Mouse (Mus musculus): Measurements from ENCODE around the gene Fat3. TPM values are rescaled to one million over a fixed set of nuclear protein-coding genes. Genes with fewer than 3 reads are reported as not detected.
A peak's percentile ranks its signal among the peaks of the same experiment; 100 is the strongest.

The Fat3 gene
- polyA plus RNA-seq, 1 experiment = 0.12 TPM

GRCm38 (mm10) chr9:15930928-15931443 lies 570.1 kb downstream of the Fat3 start:
- TF ChIP-seq CTCF (IDR thresholded peaks at IDR 0.05; ENCODE audit: low read depth, low read length) (no peak), POLR2A (IDR thresholded peaks at IDR 0.05; ENCODE audit: borderline replicate concordance, low read depth, low read length) (no peak)
- no peak overlapping the region; the same call in 1 of the 2 replicates for H3K27ac ChIP-seq (ENCODE audit: insufficient read depth, low read depth, low read length)
- no peak overlapping the region for H3K4me3 ChIP-seq (ENCODE audit: insufficient read depth, low read length)
- H3K4me1 ChIP-seq (ENCODE audit: control insufficient read depth, insufficient read depth, low read length) = peaks cover 25% of the 10 kb centered on the region

GRCm38 (mm10) chr9:15928331-15928730 lies 572.8 kb downstream of the Fat3 start:
- TF ChIP-seq POLR2A (IDR thresholded peaks at IDR 0.05; ENCODE audit: borderline replicate concordance, low read depth, low read length) (no peak), CTCF (IDR thresholded peaks at IDR 0.05; ENCODE audit: low read depth, low read length) (no peak)
- Histone ChIP-seq H3K4me3 (ENCODE audit: insufficient read depth, low read length) (no peak overlapping the region), H3K27ac (ENCODE audit: insufficient read depth, low read depth, low read length) (no peak overlapping the region), H3K4me1 (ENCODE audit: control insufficient read depth, insufficient read depth, low read length) (peaks cover 22% of the 10 kb centered on the region)

- Histone ChIP-seq H3K4me1 (ENCODE audit: control insufficient read depth, insufficient read depth, low read length) (peaks cover 18% of the 10 kb centered on the region), H3K27ac (ENCODE audit: insufficient read depth, low read depth, low read length) (peak overlapping the region; percentile 58), H3K4me3 (ENCODE audit: insufficient read depth, low read length) (no peak overlapping the region)
- TF ChIP-seq POLR2A (IDR thresholded peaks at IDR 0.05; ENCODE audit: borderline replicate concordance, low read depth, low read length) (no peak), CTCF (IDR thresholded peaks at IDR 0.05; ENCODE audit: low read depth, low read length) (no peak)
Measured at GRCm38 (mm10) chr9:15927378-15928083, 573.6 kb downstream of the Fat3 start.

- no peak for TF ChIP-seq CTCF (IDR thresholded peaks at IDR 0.05; ENCODE audit: low read depth, low read length)
- no peak for TF ChIP-seq POLR2A (IDR thresholded peaks at IDR 0.05; ENCODE audit: borderline replicate concordance, low read depth, low read length)
- H3K4me3 ChIP-seq (ENCODE audit: insufficient read depth, low read length) = no peak overlapping the region
- no peak overlapping the region for H3K27ac ChIP-seq (ENCODE audit: insufficient read depth, low read depth, low read length)
- H3K4me1 ChIP-seq (ENCODE audit: control insufficient read depth, insufficient read depth, low read length) = peaks cover 10% of the 10 kb centered on the region
Measured at GRCm38 (mm10) chr9:15925237-15925636, 575.8 kb downstream of the Fat3 start.

- TF ChIP-seq CTCF (IDR thresholded peaks at IDR 0.05; ENCODE audit: low read depth, low read length) (no peak), POLR2A (IDR thresholded peaks at IDR 0.05; ENCODE audit: borderline replicate concordance, low read depth, low read length) (no peak)
- no peak overlapping the region for H3K27ac ChIP-seq (ENCODE audit: insufficient read depth, low read depth, low read length)
- 0 out of 2 replicates have a peak, but pooled peaks cover 2% of the 10 kb centered on the region for H3K4me1 ChIP-seq (ENCODE audit: control insufficient read depth, insufficient read depth, low read length)
- no peak overlapping the region for H3K4me3 ChIP-seq (ENCODE audit: insufficient read depth, low read length)
Measured at GRCm38 (mm10) chr9:15920271-15920670, 580.8 kb downstream of the Fat3 start.

- TF ChIP-seq CTCF (IDR thresholded peaks at IDR 0.05; ENCODE audit: low read depth, low read length) = no peak
- no peak for TF ChIP-seq POLR2A (IDR thresholded peaks at IDR 0.05; ENCODE audit: borderline replicate concordance, low read depth, low read length)
- no peak overlapping the region for H3K4me3 ChIP-seq (ENCODE audit: insufficient read depth, low read length)
- H3K4me1 ChIP-seq (ENCODE audit: control insufficient read depth, insufficient read depth, low read length) = 0 out of 2 replicates have a peak, but pooled peaks cover 2% of the 10 kb centered on the region
- no peak overlapping the region for H3K27ac ChIP-seq (ENCODE audit: insufficient read depth, low read depth, low read length)
Measured at GRCm38 (mm10) chr9:15919373-15920005, 581.6 kb downstream of the Fat3 start.

- TF ChIP-seq POLR2A (IDR thresholded peaks at IDR 0.05; ENCODE audit: borderline replicate concordance, low read depth, low read length) (no peak), CTCF (IDR thresholded peaks at IDR 0.05; ENCODE audit: low read depth, low read length) (no peak)
- Histone ChIP-seq H3K4me3 (ENCODE audit: insufficient read depth, low read length) (no peak overlapping the region), H3K4me1 (ENCODE audit: control insufficient read depth, insufficient read depth, low read length) (peaks cover 10% of the 10 kb centered on the region), H3K27ac (ENCODE audit: insufficient read depth, low read depth, low read length) (no peak overlapping the region)
Measured at GRCm38 (mm10) chr9:15916600-15916999, 584.5 kb downstream of the Fat3 start.

- Histone ChIP-seq H3K4me3 (ENCODE audit: insufficient read depth, low read length) (no peak overlapping the region), H3K27ac (ENCODE audit: insufficient read depth, low read depth, low read length) (no peak overlapping the region), H3K4me1 (ENCODE audit: control insufficient read depth, insufficient read depth, low read length) (peaks cover 10% of the 10 kb centered on the region)
- TF ChIP-seq CTCF (IDR thresholded peaks at IDR 0.05; ENCODE audit: low read depth, low read length) (no peak), POLR2A (IDR thresholded peaks at IDR 0.05; ENCODE audit: borderline replicate concordance, low read depth, low read length) (no peak)
Measured at GRCm38 (mm10) chr9:15912735-15913134, 588.4 kb downstream of the Fat3 start.

- Histone ChIP-seq H3K4me1 (ENCODE audit: control insufficient read depth, insufficient read depth, low read length) (peaks cover 10% of the 10 kb centered on the region), H3K27ac (ENCODE audit: insufficient read depth, low read depth, low read length) (no peak overlapping the region), H3K4me3 (ENCODE audit: insufficient read depth, low read length) (no peak overlapping the region)
- TF ChIP-seq POLR2A (IDR thresholded peaks at IDR 0.05; ENCODE audit: borderline replicate concordance, low read depth, low read length) = no peak
- TF ChIP-seq CTCF (IDR thresholded peaks at IDR 0.05; ENCODE audit: low read depth, low read length) = no peak
Measured at GRCm38 (mm10) chr9:15909397-15910113, 591.5 kb downstream of the Fat3 start.

Data from bone marrow macrophage, adult 2 months (primary cell).